8 mouse cellular contexts compared by ENCODE assay signal in the genomic region with DNA sequence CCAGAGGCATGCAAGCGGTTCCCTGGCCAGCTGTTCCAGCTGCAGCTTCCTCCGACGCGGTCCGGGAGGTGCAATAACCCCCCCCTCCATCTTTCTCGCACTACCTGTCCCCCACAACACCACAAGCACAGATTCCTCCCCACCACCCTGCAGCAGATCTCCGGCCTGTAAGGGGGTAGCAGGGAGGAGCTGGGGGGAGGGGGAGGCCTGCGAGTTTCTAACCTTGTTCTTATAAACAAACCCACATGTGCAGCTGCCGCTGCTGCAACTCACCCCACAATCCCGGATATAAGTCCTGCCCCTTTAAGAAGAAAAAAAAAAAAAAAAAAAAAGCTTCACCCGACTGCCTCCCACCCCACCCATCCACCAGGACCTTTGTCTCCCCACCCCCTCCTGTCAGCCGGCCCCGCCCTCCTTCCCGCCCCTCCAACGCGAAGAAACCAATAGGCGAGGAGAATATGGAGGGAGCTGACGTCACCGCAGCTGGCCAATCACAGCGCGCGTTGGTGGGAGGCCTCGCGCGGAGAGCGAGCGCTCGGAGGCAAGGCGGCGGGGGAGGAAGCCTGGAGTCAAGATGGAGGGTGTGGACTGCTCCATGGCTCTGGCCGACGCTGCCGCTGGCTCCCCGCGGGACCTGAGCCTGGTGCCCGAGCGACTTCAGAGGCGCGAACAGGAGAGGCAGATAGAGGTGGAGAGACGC. TPM values are rescaled to one million over a fixed set of nuclear protein-coding genes. Genes with fewer than 3 reads are reported as not detected.
DNase-seq lines count a peak whose midpoint lies in the region; ATAC-seq lines count a peak whose summit lies in the region.

TSS of gene Tbcc (plus strand) at position 569 of the 700 bp plus-strand sequence.

- WGBS in heart, embryonic 14.5 days = 0% methylated on average over 40 of the region's 40 CpGs
- under 1% methylated on average over 40 of the region's 40 CpGs for WGBS in liver, embryonic 13.5 days (ENCODE audit: insufficient replicate concordance)
- under 1% methylated on average over 40 of the region's 40 CpGs for WGBS in stomach, embryonic 16.5 days

- H3K27ac ChIP-seq in heart, embryonic 14.5 days (replicated peaks in 1 of 2; ENCODE audit: control insufficient read depth in 1 of 2, insufficient read depth in 1 of 2, low read depth in 2 of 2, low read length in 2 of 2) = peak within 1 kb of the TSS; percentile 91 to 92
- H3K27ac ChIP-seq in liver, embryonic 13.5 days = peak within 1 kb of the TSS; percentile 93
- H3K27ac ChIP-seq in stomach, embryonic 16.5 days (ENCODE audit: low read length) = peak within 1 kb of the TSS; percentile 98

- peak within 1 kb of the TSS; percentile 96 for H3K9ac ChIP-seq in heart, embryonic 14.5 days (ENCODE audit: low read length)
- H3K9ac ChIP-seq in liver, embryonic 13.5 days = peak within 1 kb of the TSS; percentile 94
- H3K9ac ChIP-seq in stomach, embryonic 16.5 days (ENCODE audit: low read length) = peak within 1 kb of the TSS; percentile 89

- peak within 1 kb of the TSS; percentile 97 for H3K4me2 ChIP-seq in heart, embryonic 14.5 days (ENCODE audit: low read length)
- peak within 1 kb of the TSS; percentile 100 for H3K4me2 ChIP-seq in liver, embryonic 13.5 days
- peak within 1 kb of the TSS; percentile 99 for H3K4me2 ChIP-seq in stomach, embryonic 16.5 days (ENCODE audit: low read depth, low read length)

- H3K9me3 ChIP-seq in heart, embryonic 14.5 days (ENCODE audit: control insufficient read depth, low read length) = no peaks in the 10 kb centered on the region
- no peaks in the 10 kb centered on the region for H3K9me3 ChIP-seq in liver, embryonic 13.5 days (replicated peaks)
- no peaks in the 10 kb centered on the region for H3K9me3 ChIP-seq in stomach, embryonic 16.5 days (replicated peaks; ENCODE audit: control insufficient read depth, low read length)

- H3K4me3 ChIP-seq in heart, embryonic 14.5 days (ENCODE audit: control insufficient read depth in 1 of 2, insufficient read depth in 1 of 2, low read depth in 1 of 2, low read length in 2 of 2) = peak within 1 kb of the TSS; percentile 83 to 96
- H3K4me3 ChIP-seq in liver, embryonic 13.5 days (replicated peaks) = peak within 1 kb of the TSS; percentile 91
- peak within 1 kb of the TSS; percentile 59 for H3K4me3 ChIP-seq in stomach, embryonic 16.5 days (replicated peaks; ENCODE audit: low read length)

- no peaks in the 10 kb centered on the region for H3K27me3 ChIP-seq in heart, embryonic 14.5 days (ENCODE audit: control insufficient read depth, insufficient read depth, low read length)
- H3K27me3 ChIP-seq in liver, embryonic 13.5 days = no peaks in the 10 kb centered on the region
- no peaks in the 10 kb centered on the region for H3K27me3 ChIP-seq in stomach, embryonic 16.5 days (ENCODE audit: control insufficient read depth, insufficient read depth, low read length)

- DNase-seq in c-Kit-negative CD71-positive TER-119-positive erythroid progenitor cells, embryonic 14.5 days (ENCODE audit: low read depth, low spot score) = peak; percentile 96
- DNase-seq in fibroblast of lung, adult 2 months (ENCODE audit: low read depth) = peak; percentile 92
- peak; percentile 98 for DNase-seq in kidney, postnatal 14 days
- peak; percentile 94 for DNase-seq in liver, embryonic 13.5 days
- DNase-seq in neural tube, embryonic 10.5 days (ENCODE audit: extremely low spot score, low spot score) = peak; percentile 97

- ATAC-seq in CD4-positive, CD25-positive, alpha-beta regulatory T cell, adult 4 months = peak; percentile 92
- peak; percentile 89 for ATAC-seq in heart, embryonic 14.5 days (ENCODE audit: insufficient number of reproducible peaks, insufficient read depth, low FRiP score, low read depth)
- peak; percentile 89 for ATAC-seq in liver, embryonic 13.5 days (ENCODE audit: low read depth)
- ATAC-seq in stomach, embryonic 16.5 days (ENCODE audit: insufficient read depth, low FRiP score) = peak; percentile 93

- peaks cover 18 to 39% of the 10 kb centered on the region in 2 experiments for H3K4me1 ChIP-seq in heart, embryonic 14.5 days (ENCODE audit: control insufficient read depth in 2 of 2, insufficient read depth in 2 of 2, low read length in 2 of 2)
- H3K4me1 ChIP-seq in liver, embryonic 13.5 days (replicated peaks) = peaks cover 75% of the 10 kb centered on the region
- H3K4me1 ChIP-seq in stomach, embryonic 16.5 days (ENCODE audit: control insufficient read depth, insufficient read depth, low read length) = peaks cover 28% of the 10 kb centered on the region

- H3K36me3 ChIP-seq in heart, embryonic 14.5 days (ENCODE audit: control insufficient read depth, insufficient read depth, low read length) = peaks cover 6% of the 10 kb centered on the region; the same call in 1 of the 2 replicates
- H3K36me3 ChIP-seq in liver, embryonic 13.5 days = peaks cover 11% of the 10 kb centered on the region
- H3K36me3 ChIP-seq in stomach, embryonic 16.5 days (ENCODE audit: control insufficient read depth, insufficient read depth, low read length) = no peaks in the 10 kb centered on the region; the same call in 1 of the 2 replicates

RNA-seq across cellular contexts. Expression of gene Tbcc, which starts in this region (rescaled TPM):
- 1 to 10 TPM; 8.4 to 9.1 TPM for polyA plus RNA-seq in CD4-positive, CD25-positive, alpha-beta regulatory T cell, adult 4 months (2017; shearing (Covaris generic))
- polyA plus RNA-seq in heart, embryonic 14.5 days (2014; fragmentation: Nextera tagmentation; extraction: Ambion mirVana) = 53.1 and 54.7 TPM in 2 replicates
- polyA plus RNA-seq in liver, embryonic 13.5 days (2015; fragmentation: Nextera tagmentation; extraction: Ambion mirVana) = 22.4 and 24.9 TPM in 2 replicates
- 25.8 and 34.8 TPM in 2 replicates for polyA plus RNA-seq in stomach, embryonic 16.5 days (2015; fragmentation: Nextera tagmentation; extraction: Ambion mirVana)

Comparison
In these comparisons a context has a peak if more than half of its experiments do, and no peak if none do; other contexts are left out.
1. Peak in every context shown above with its lines: DNase-seq, ATAC-seq, H3K4me3 ChIP-seq and H3K27ac ChIP-seq.